Mouse (Mus musculus) layer of hippocampus, postnatal 14 days (tissue): ENCODE measurements at regions not wholly inside any gene's neighbourhood (a gene's known extent, or its start where the extent isn't known, plus 50 kb on each side); places are given as distances from the start of the nearest gene placed in this dataset.

Source experiments
- DNase-seq, 2 experiments: peaks; one replicate each; pipeline ENCODE4 v3.0.0; 2021 to 2022; ENCODE audit warnings: low spot score in 2 of 2, mixed read lengths in 1 of 2

- DNase-seq = no peak
These were observed 58.8 kb downstream of the 1700009N14Rik start for GRCm38 (mm10) chr4:39508866-39509265.

- no peak for DNase-seq
These were observed 77.4 kb downstream of the 1700009N14Rik start for GRCm38 (mm10) chr4:39527492-39527891.

GRCm38 (mm10) chr4:39528661-39529060, 78.6 kb downstream of the 1700009N14Rik start:
- no peak for DNase-seq

- DNase-seq = no peak
These were observed 106.1 kb downstream of the 1700009N14Rik start for GRCm38 (mm10) chr4:39556101-39556763.

- DNase-seq = no peak
These were observed 147.3 kb downstream of the 1700009N14Rik start for GRCm38 (mm10) chr4:39597426-39597825.

GRCm38 (mm10) chr4:39605046-39605445, 155.0 kb downstream of the 1700009N14Rik start:
- DNase-seq = no peak

GRCm38 (mm10) chr4:39644136-39644535, 194.0 kb downstream of the 1700009N14Rik start:
- no peak for DNase-seq

- DNase-seq = peak in 1 of 2 experiments; percentile 43
These were observed 194.8 kb downstream of the 1700009N14Rik start for GRCm38 (mm10) chr4:39644849-39645248.

GRCm38 (mm10) chr4:39660538-39660937, 210.4 kb downstream of the 1700009N14Rik start:
- no peak for DNase-seq

GRCm38 (mm10) chr4:39672609-39673008, 222.5 kb downstream of the 1700009N14Rik start:
- DNase-seq = no peak

GRCm38 (mm10) chr4:39695236-39695635, 245.1 kb downstream of the 1700009N14Rik start:
- DNase-seq = no peak

GRCm38 (mm10) chr4:39697565-39697964, 247.5 kb downstream of the 1700009N14Rik start:
- peak; percentile 79 to 90 for DNase-seq

- DNase-seq = peak in 1 of 2 experiments; percentile 20
These were observed 249.3 kb downstream of the 1700009N14Rik start for GRCm38 (mm10) chr4:39699347-39699746.

GRCm38 (mm10) chr4:39717477-39717876, 267.4 kb downstream of the 1700009N14Rik start:
- no peak for DNase-seq

- no peak for DNase-seq
These were observed 268.6 kb downstream of the 1700009N14Rik start for GRCm38 (mm10) chr4:39718691-39719090.

GRCm38 (mm10) chr4:39719951-39720350, 269.9 kb downstream of the 1700009N14Rik start:
- DNase-seq = no peak

GRCm38 (mm10) chr4:39721524-39721923, 271.4 kb downstream of the 1700009N14Rik start:
- DNase-seq = no peak

GRCm38 (mm10) chr4:39765586-39765985, 315.5 kb downstream of the 1700009N14Rik start:
- DNase-seq = peak in 1 of 2 experiments; percentile 34

GRCm38 (mm10) chr4:39791096-39791495, 341.0 kb downstream of the 1700009N14Rik start:
- DNase-seq = no peak

GRCm38 (mm10) chr4:39809950-39810349, 332.9 kb upstream of the Aco1 start:
- no peak for DNase-seq

- no peak for DNase-seq
These were observed 330.1 kb upstream of the Aco1 start for GRCm38 (mm10) chr4:39812766-39813165.

GRCm38 (mm10) chr4:39815620-39816019, 327.3 kb upstream of the Aco1 start:
- DNase-seq = no peak

- DNase-seq = no peak
These were observed 325.2 kb upstream of the Aco1 start for GRCm38 (mm10) chr4:39817675-39818074.
